Mouse (Mus musculus) MEL (cell line): ENCODE measurements around the gene Pnpo. TPM values are rescaled to one million over a fixed set of nuclear protein-coding genes. Genes with fewer than 3 reads are reported as not detected.

Source experiments
- DNase-seq: peaks from one replicate; pipeline ENCODE4 v3.0.0; 2011; ENCODE audit warnings: low read depth, low spot score
- H3K27ac ChIP-seq: 2 replicates; pipeline ENCODE4 v1.5.1; 2012; ENCODE audit warnings: low read depth, mild to moderate bottlenecking, control low read depth, low read length, moderate library complexity; ENCODE audit not compliant: control insufficient read depth
- H3K27me3 ChIP-seq, 2 experiments: fragments of 150-350 bp in 1 of 2; sonication (generic) in 1 of 2; 2 replicates each; pipeline ENCODE4 v1.6.1; 2012; ENCODE audit warnings: low read length in 2 of 2, mild to moderate bottlenecking in 2 of 2, improper control_type of control experiment in 1 of 2, moderate library complexity in 1 of 2; ENCODE audit not compliant: insufficient read depth in 2 of 2, control insufficient read depth in 1 of 2
- H3K36me3 ChIP-seq, 2 experiments: 2 replicates each; pipeline ENCODE4 v1.6.1; 2012 to 2014; ENCODE audit warnings: low read length in 2 of 2, improper control_type of control experiment in 1 of 2, inconsistent platforms in 1 of 2, mild to moderate bottlenecking in 1 of 2; ENCODE audit not compliant: insufficient read depth in 2 of 2, control insufficient read depth in 1 of 2
- H3K4me1 ChIP-seq, 2 experiments: fragments of 150-350 bp in 1 of 2; sonication (generic) in 1 of 2; 2 replicates each; pipeline ENCODE4 v1.6.1; 2012; ENCODE audit warnings: low read length in 2 of 2, improper control_type of control experiment in 1 of 2, mild to moderate bottlenecking in 1 of 2; ENCODE audit not compliant: insufficient read depth in 2 of 2, control insufficient read depth in 1 of 2
- H3K4me3 ChIP-seq, 2 experiments: fragments of 150-350 bp in 1 of 2; sonication (generic) in 1 of 2; 2 replicates each; pipeline ENCODE4 v1.5.1; 2012; ENCODE audit warnings: low read depth in 2 of 2, low read length in 2 of 2, mild to moderate bottlenecking in 2 of 2, moderate library complexity in 2 of 2, control low read depth in 1 of 2, improper control_type of control experiment in 1 of 2; ENCODE audit not compliant: control insufficient read depth in 1 of 2, insufficient read depth in 1 of 2
- H3K79me2 ChIP-seq: 2 replicates; pipeline ENCODE4 v1.6.1; 2012; ENCODE audit warnings: mild to moderate bottlenecking, low read length, moderate library complexity; ENCODE audit not compliant: control insufficient read depth, poor library complexity, insufficient read depth
- H3K9ac ChIP-seq: 2 replicates; pipeline ENCODE4 v1.6.1; 2012; ENCODE audit warnings: low read depth, mild to moderate bottlenecking, control low read depth, low read length, moderate library complexity; ENCODE audit not compliant: control insufficient read depth, poor library complexity, severe bottlenecking
- H3K9me3 ChIP-seq: fragments of 150-350 bp; sonication (generic); replicated peaks from 2 replicates; pipeline ENCODE4 v1.6.1; 2012; ENCODE audit warnings: mild to moderate bottlenecking, low read length, improper control_type of control experiment, moderate library complexity; ENCODE audit not compliant: insufficient read depth
- BHLHE40 ChIP-seq: IDR thresholded peaks from 2 replicates; pipeline ENCODE4 v1.6.1; 2012; ENCODE audit warnings: low read depth, mild to moderate bottlenecking, inconsistent platforms, low read length, improper control_type of control experiment, borderline replicate concordance
- CHD1 ChIP-seq: IDR thresholded peaks from 2 replicates; pipeline ENCODE4 v1.6.1; 2012; ENCODE audit warnings: low read depth, mild to moderate bottlenecking, inconsistent platforms, low read length, improper control_type of control experiment
- CHD2 ChIP-seq: IDR thresholded peaks from 2 replicates; pipeline ENCODE4 v1.6.1; 2011; ENCODE audit warnings: low read length, improper control_type of control experiment
- E2F4 ChIP-seq: IDR thresholded peaks from 2 replicates; pipeline ENCODE4 v1.6.1; 2011; ENCODE audit warnings: low read depth, low read length, improper control_type of control experiment, borderline replicate concordance
- EP300 ChIP-seq, 2 experiments: IDR thresholded peaks; 2 replicates each; pipeline ENCODE4 v1.6.1; 2011; ENCODE audit warnings: improper control_type of control experiment in 2 of 2, low read length in 2 of 2, low read depth in 1 of 2, mild to moderate bottlenecking in 1 of 2
- HCFC1 ChIP-seq: IDR thresholded peaks from 2 replicates; pipeline ENCODE4 v1.6.1; 2012; ENCODE audit warnings: low read depth, mild to moderate bottlenecking, inconsistent platforms, low read length, improper control_type of control experiment, moderate library complexity
- MAFK ChIP-seq: IDR thresholded peaks from 2 replicates; pipeline ENCODE4 v1.6.1; 2011; ENCODE audit warnings: low read depth, mild to moderate bottlenecking, low read length, improper control_type of control experiment, borderline replicate concordance
- MAZ ChIP-seq: IDR thresholded peaks from 2 replicates; pipeline ENCODE4 v1.6.1; 2012; ENCODE audit warnings: low read depth, mild to moderate bottlenecking, inconsistent platforms, low read length, improper control_type of control experiment
- MEF2A ChIP-seq: IDR thresholded peaks from 2 replicates; pipeline ENCODE4 v1.6.1; 2014; ENCODE audit warnings: low read depth, mild to moderate bottlenecking, inconsistent platforms, low read length, improper control_type of control experiment; ENCODE audit not compliant: poor library complexity, insufficient replicate concordance, severe bottlenecking; ENCODE audit errors: extremely low read depth
- MYB ChIP-seq: IDR thresholded peaks from 2 replicates; pipeline ENCODE4 v1.6.1; 2011; ENCODE audit warnings: mild to moderate bottlenecking, low read depth, low read length, improper control_type of control experiment
- MYC ChIP-seq: IDR thresholded peaks from 2 replicates; pipeline ENCODE4 v1.6.1; 2011; ENCODE audit warnings: low read depth, mild to moderate bottlenecking, low read length, improper control_type of control experiment, moderate library complexity
- NELFE ChIP-seq: IDR thresholded peaks from 2 replicates; pipeline ENCODE4 v1.6.1; 2011; ENCODE audit warnings: low read depth, low read length, improper control_type of control experiment
- NRF1 ChIP-seq: IDR thresholded peaks from 2 replicates; pipeline ENCODE4 v1.6.1; 2014; ENCODE audit warnings: low read depth, mild to moderate bottlenecking, inconsistent platforms, low read length, improper control_type of control experiment, moderate library complexity; ENCODE audit not compliant: poor library complexity, insufficient read depth, severe bottlenecking
- POLR2A ChIP-seq, 2 experiments: IDR thresholded peaks; 2 replicates each; pipeline ENCODE4 v1.6.1; 2011 to 2012; ENCODE audit warnings: low read length in 2 of 2, mild to moderate bottlenecking in 2 of 2, control low read depth in 1 of 2, improper control_type of control experiment in 1 of 2, low read depth in 1 of 2, moderate library complexity in 1 of 2; ENCODE audit not compliant: control insufficient read depth in 1 of 2, insufficient read depth in 1 of 2, poor library complexity in 1 of 2
- POLR2AphosphoS2 ChIP-seq: IDR thresholded peaks from 2 replicates; pipeline ENCODE4 v1.6.1; 2011; ENCODE audit warnings: low read length, improper control_type of control experiment
- POLR2AphosphoS5 ChIP-seq: IDR thresholded peaks from 2 replicates; pipeline ENCODE4 v1.6.1; 2012; ENCODE audit warnings: low read depth, borderline replicate concordance, mild to moderate bottlenecking, inconsistent platforms, low read length, moderate library complexity, mixed read lengths
- RAD21 ChIP-seq: IDR thresholded peaks from 2 replicates; pipeline ENCODE4 v1.6.1; 2011; ENCODE audit warnings: mild to moderate bottlenecking, low read depth, low read length, improper control_type of control experiment
- SIN3A ChIP-seq: IDR thresholded peaks from 2 replicates; pipeline ENCODE4 v1.6.1; 2012; ENCODE audit warnings: low read length, improper control_type of control experiment, inconsistent platforms
- TBP ChIP-seq: IDR thresholded peaks from 2 replicates; pipeline ENCODE4 v1.8.0; 2011; ENCODE audit warnings: low read depth, low read length, improper control_type of control experiment
- TCF12 ChIP-seq: IDR thresholded peaks from 2 replicates; pipeline ENCODE4 v1.6.1; 2014; ENCODE audit warnings: low read depth, mild to moderate bottlenecking, inconsistent platforms, low read length, improper control_type of control experiment, moderate library complexity
- UBTF ChIP-seq: IDR thresholded peaks from 2 replicates; pipeline ENCODE4 v1.6.1; 2012; ENCODE audit warnings: low read depth, mild to moderate bottlenecking, inconsistent platforms, low read length, improper control_type of control experiment, moderate library complexity, borderline replicate concordance; ENCODE audit not compliant: insufficient read depth
- ZC3H11A ChIP-seq: IDR thresholded peaks from 2 replicates; pipeline ENCODE4 v1.6.1; 2012; ENCODE audit warnings: low read depth, mild to moderate bottlenecking, inconsistent platforms, low read length, improper control_type of control experiment
- ZMIZ1 ChIP-seq: IDR thresholded peaks from 2 replicates; pipeline ENCODE4 v1.6.1; 2012; ENCODE audit warnings: low read depth, mild to moderate bottlenecking, inconsistent platforms, low read length, improper control_type of control experiment, moderate library complexity
- ZNF384 ChIP-seq: IDR thresholded peaks from 2 replicates; pipeline ENCODE4 v1.6.1; 2012; ENCODE audit warnings: low read depth, mild to moderate bottlenecking, inconsistent platforms, low read length, improper control_type of control experiment
- polyA plus RNA-seq, 2 experiments: library from polyadenylated mRNA; stranded (reverse) in 1 of 2; unstranded in 1 of 2; fragments of >175 nt in 1 of 2; fragments of >200 nt in 1 of 2; gene quantifications; 2 replicates each; pipeline versions ENCODE4 v1.2.1 to v1.2.4; 2012; ENCODE audit warnings: low replicate concordance in 2 of 2, low read depth in 1 of 2; ENCODE audit not compliant: insufficient read length in 2 of 2, insufficient read depth in 1 of 2, missing spikeins in 1 of 2
- total RNA-seq: library from RNA; depleted of rRNA; stranded (reverse); fragments of 300-350 nt; gene quantifications from 2 replicates; pipeline ENCODE4 v1.2.3, GENCODE M21; 2012

Gene Pnpo
- total and polyA plus RNA-seq, 3 experiments = 38.8 to 55.7 TPM; not detected in 1

DNA sequence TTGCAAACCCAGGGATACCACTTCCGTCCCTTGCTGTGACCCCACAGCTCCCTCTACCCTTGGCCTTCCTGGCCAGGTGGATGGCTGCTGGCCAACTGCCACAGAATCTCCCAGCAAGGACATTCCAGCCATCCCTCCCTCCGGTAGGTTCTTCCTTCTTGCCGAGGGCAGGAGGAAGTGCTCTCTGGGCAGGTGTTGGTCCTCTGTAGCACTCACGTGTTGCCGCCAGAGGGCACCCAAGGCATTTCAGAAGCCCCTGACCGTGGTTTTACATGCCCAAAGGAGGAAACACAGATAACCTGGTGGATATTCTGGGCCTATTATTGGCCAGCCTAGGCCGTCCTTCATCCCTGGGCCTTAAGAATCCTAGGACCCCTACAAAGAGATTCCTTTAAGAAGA, 38.6 kb upstream of the Pnpo start (continued):
- no peak for TF ChIP-seq CHD2
- TF ChIP-seq BHLHE40 = peak; percentile 39; the same call in 1 of the 2 replicates
- peak; percentile 49; the same call in 1 of the 2 replicates for TF ChIP-seq ZNF384
- TF ChIP-seq EP300 (IDR thresholded peaks at IDR 0.05; ENCODE audit: low read depth in 1 of 2, low read length in 2 of 2) = no peak
- 0 out of 2 replicates have a peak, but pooled peaks have one; percentile 27 for TF ChIP-seq TCF12
- TF ChIP-seq ZC3H11A = peak; percentile 100
- TF ChIP-seq MEF2A = no peak
- no peak for TF ChIP-seq UBTF
- TF ChIP-seq POLR2A (IDR thresholded peaks at IDR 0.05; ENCODE audit: control insufficient read depth in 1 of 2, insufficient read depth in 1 of 2, low read depth in 1 of 2, low read length in 2 of 2, poor library complexity in 1 of 2) = no peak
- no peak for TF ChIP-seq NRF1
- TF ChIP-seq SIN3A = peak; percentile 84
- no peak for TF ChIP-seq E2F4
- no peak for TF ChIP-seq NELFE
- peak; percentile 56; the same call in 1 of the 2 replicates for TF ChIP-seq HCFC1
- TF ChIP-seq MAFK = no peak
- no peak for TF ChIP-seq CHD1
- no peak for TF ChIP-seq MYB

DNA sequence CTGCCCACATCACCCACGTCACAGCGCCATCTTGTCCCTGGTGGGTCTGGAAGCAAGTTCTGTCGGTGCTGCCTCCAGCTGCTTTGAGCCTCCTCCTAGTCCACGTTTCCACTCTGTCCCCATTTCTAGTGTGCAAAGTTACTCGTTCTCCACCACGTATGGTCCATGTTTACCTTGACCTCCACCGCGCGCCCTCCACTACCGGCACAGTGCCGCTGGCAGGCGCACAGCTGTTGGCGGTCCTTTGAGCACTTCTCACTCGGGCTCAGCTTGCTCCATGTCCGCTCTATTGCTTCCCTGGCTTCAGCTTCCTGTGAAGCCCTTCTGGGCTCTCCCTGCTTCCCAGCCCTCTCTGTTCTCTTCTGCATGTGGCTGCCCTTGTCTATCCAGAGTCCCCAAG, 37.7 kb upstream of the Pnpo start:
- TF ChIP-seq ZMIZ1 (no peak), EP300 (IDR thresholded peaks at IDR 0.05; ENCODE audit: low read depth in 1 of 2, low read length in 2 of 2) (no peak), POLR2AphosphoS2 (no peak), MAZ (no peak), RAD21 (no peak), TBP (no peak), MYC (no peak), POLR2A (IDR thresholded peaks at IDR 0.05; ENCODE audit: control insufficient read depth in 1 of 2, insufficient read depth in 1 of 2, low read depth in 1 of 2, low read length in 2 of 2, poor library complexity in 1 of 2) (no peak), NELFE (no peak), CHD1 (no peak), HCFC1 (no peak), POLR2AphosphoS5 (no peak)
- TF ChIP-seq, all 39 proteins: peak for 0
- no peak overlapping the region for H3K4me3 ChIP-seq
- H3K79me2 ChIP-seq = peaks cover 9% of the 10 kb centered on the region
- no peak for DNase-seq
- peaks cover 6 to 14% of the 10 kb centered on the region in 2 experiments for H3K4me1 ChIP-seq
- peaks cover 0 to 5% of the 10 kb centered on the region in 2 experiments; a peak in 2 of 4 replicates for H3K36me3 ChIP-seq
- no peaks in the 10 kb centered on the region for H3K9me3 ChIP-seq
- no peak overlapping the region for H3K9ac ChIP-seq
- H3K27me3 ChIP-seq = peaks cover 0 to 4% of the 10 kb centered on the region in 2 experiments; a peak in 2 of 4 replicates
- H3K27ac ChIP-seq = no peak overlapping the region
